Mouse (Mus musculus): ENCODE data around the gene Ddx1. TPM values are rescaled to one million over a fixed set of nuclear protein-coding genes. Genes with fewer than 3 reads are reported as not detected.
"Not testable (repeated sequence)": the region's sequence is repeated elsewhere in the genome, so short reads cannot be mapped to it uniquely, and the experiment has no call there.

Ddx1 gene
- polyA plus RNA-seq, 1 experiment from 2014 or later = 102 TPM

- Histone ChIP-seq H3K36me3 (ENCODE audit: insufficient read depth, low read length) (no peaks in the 10 kb centered on the region), H3K27me3 (ENCODE audit: insufficient read depth, low read length) (no peaks in the 10 kb centered on the region), H3K4me1 (replicated peaks; ENCODE audit: insufficient read depth, low read length) (no peaks in the 10 kb centered on the region; the same call in 1 of the 2 replicates), H3K27ac (no peak overlapping the region), H3K9me3 (replicated peaks; ENCODE audit: low read length) (no peaks in the 10 kb centered on the region), H3K9ac (ENCODE audit: low read depth, low read length) (no peak overlapping the region), H3K4me2 (ENCODE audit: low read length) (no peak overlapping the region), H3K4me3 (replicated peaks; ENCODE audit: low read depth, low read length) (no peak overlapping the region)
- no peak for TF ChIP-seq CTCF (IDR thresholded peaks at IDR 0.05; ENCODE audit: low read depth)
- DNase-seq (ENCODE audit: low spot score) (no peak), ATAC-seq (replicated peaks; ENCODE audit: low FRiP score, low read depth) (no peak)
- 52% methylated on average over 3 of the region's 3 CpGs for WGBS
Observed at GRCm38 (mm10) chr12:13198157-13198556, 50.9 kb downstream of the Ddx1 start.

GRCm38 (mm10) chr12:13196146-13196545, 52.9 kb downstream of the Ddx1 start:
- no peaks in the 10 kb centered on the region for H3K4me1 ChIP-seq (replicated peaks; ENCODE audit: insufficient read depth, low read length)
- ATAC-seq (replicated peaks; ENCODE audit: low FRiP score, low read depth) (no peak), DNase-seq (ENCODE audit: low spot score) (no peak)
- H3K9me3 ChIP-seq (replicated peaks; ENCODE audit: low read length) = no peaks in the 10 kb centered on the region
- H3K4me2 ChIP-seq (ENCODE audit: low read length) = no peak overlapping the region
- TF ChIP-seq CTCF (IDR thresholded peaks at IDR 0.05; ENCODE audit: low read depth) = no peak
- H3K9ac ChIP-seq (ENCODE audit: low read depth, low read length) = no peak overlapping the region
- H3K4me3 ChIP-seq (replicated peaks; ENCODE audit: low read depth, low read length) = no peak overlapping the region
- H3K27me3 ChIP-seq (ENCODE audit: insufficient read depth, low read length) = no peaks in the 10 kb centered on the region
- H3K27ac ChIP-seq = no peak overlapping the region
- WGBS = 78% methylated on average over 4 of the region's 4 CpGs
- H3K36me3 ChIP-seq (ENCODE audit: insufficient read depth, low read length) = no peaks in the 10 kb centered on the region

GRCm38 (mm10) chr12:13195506-13195905, 53.5 kb downstream of the Ddx1 start:
- no peak for ATAC-seq (replicated peaks; ENCODE audit: low FRiP score, low read depth)
- Histone ChIP-seq H3K4me2 (ENCODE audit: low read length) (no peak overlapping the region), H3K9ac (ENCODE audit: low read depth, low read length) (no peak overlapping the region), H3K9me3 (replicated peaks; ENCODE audit: low read length) (no peaks in the 10 kb centered on the region), H3K27me3 (ENCODE audit: insufficient read depth, low read length) (no peaks in the 10 kb centered on the region), H3K27ac (no peak overlapping the region), H3K36me3 (ENCODE audit: insufficient read depth, low read length) (no peaks in the 10 kb centered on the region), H3K4me1 (replicated peaks; ENCODE audit: insufficient read depth, low read length) (no peaks in the 10 kb centered on the region), H3K4me3 (replicated peaks; ENCODE audit: low read depth, low read length) (no peak overlapping the region)
- TF ChIP-seq CTCF (IDR thresholded peaks at IDR 0.05; ENCODE audit: low read depth) = no peak
- no peak for DNase-seq (ENCODE audit: low spot score)

- DNase-seq (ENCODE audit: low spot score) = no peak
Observed at GRCm38 (mm10) chr12:13188059-13188700, 60.8 kb downstream of the Ddx1 start.

GRCm38 (mm10) chr12:13186209-13186608, 62.8 kb downstream of the Ddx1 start:
- TF ChIP-seq CTCF (IDR thresholded peaks at IDR 0.05; ENCODE audit: low read depth) = no peak
- H3K9me3 ChIP-seq (replicated peaks; ENCODE audit: low read length) = no peaks in the 10 kb centered on the region

More at GRCm38 (mm10) chr12:13188059-13188700, 60.8 kb downstream of the Ddx1 start:
- H3K9ac ChIP-seq (ENCODE audit: low read depth, low read length) = no peak overlapping the region
- ATAC-seq (replicated peaks; ENCODE audit: low FRiP score, low read depth) = no peak
- no peaks in the 10 kb centered on the region for H3K9me3 ChIP-seq (replicated peaks; ENCODE audit: low read length)
- no peaks in the 10 kb centered on the region for H3K36me3 ChIP-seq (ENCODE audit: insufficient read depth, low read length)
- no peak for TF ChIP-seq CTCF (IDR thresholded peaks at IDR 0.05; ENCODE audit: low read depth)
- H3K4me3 ChIP-seq (replicated peaks; ENCODE audit: low read depth, low read length) = no peak overlapping the region
- H3K4me2 ChIP-seq (ENCODE audit: low read length) = no peak overlapping the region
- no peaks in the 10 kb centered on the region for H3K27me3 ChIP-seq (ENCODE audit: insufficient read depth, low read length)
- H3K27ac ChIP-seq = no peak overlapping the region
- WGBS = 23% methylated on average over 11 of the region's 11 CpGs
- H3K4me1 ChIP-seq (replicated peaks; ENCODE audit: insufficient read depth, low read length) = 0 out of 2 replicates have a peak, but pooled peaks cover 7% of the 10 kb centered on the region

GRCm38 (mm10) chr12:13184873-13185361, 64.1 kb downstream of the Ddx1 start:
- Histone ChIP-seq H3K4me1 (replicated peaks; ENCODE audit: insufficient read depth, low read length) (peaks cover 18% of the 10 kb centered on the region; the same call in 1 of the 2 replicates), H3K9me3 (replicated peaks; ENCODE audit: low read length) (no peaks in the 10 kb centered on the region), H3K4me3 (replicated peaks; ENCODE audit: low read depth, low read length) (no peak overlapping the region), H3K9ac (ENCODE audit: low read depth, low read length) (no peak overlapping the region), H3K27me3 (ENCODE audit: insufficient read depth, low read length) (no peaks in the 10 kb centered on the region), H3K27ac (peak overlapping the region; percentile 15), H3K36me3 (ENCODE audit: insufficient read depth, low read length) (no peaks in the 10 kb centered on the region), H3K4me2 (ENCODE audit: low read length) (no peak overlapping the region)
- no peak; the same call in 1 of the 2 replicates for ATAC-seq (replicated peaks; ENCODE audit: low FRiP score, low read depth)
- peak; percentile 54 for DNase-seq (ENCODE audit: low spot score)
- no peak for TF ChIP-seq CTCF (IDR thresholded peaks at IDR 0.05; ENCODE audit: low read depth)
- 28% methylated on average over 11 of the region's 11 CpGs for WGBS

More at GRCm38 (mm10) chr12:13186209-13186608, 62.8 kb downstream of the Ddx1 start:
- no peaks in the 10 kb centered on the region for H3K27me3 ChIP-seq (ENCODE audit: insufficient read depth, low read length)
- ATAC-seq (replicated peaks; ENCODE audit: low FRiP score, low read depth) (no peak), DNase-seq (ENCODE audit: low spot score) (no peak)
- no peak overlapping the region for H3K9ac ChIP-seq (ENCODE audit: low read depth, low read length)
- H3K4me2 ChIP-seq (ENCODE audit: low read length) = no peak overlapping the region
- H3K27ac ChIP-seq = no peak overlapping the region
- no peak overlapping the region for H3K4me3 ChIP-seq (replicated peaks; ENCODE audit: low read depth, low read length)
- WGBS = 83% methylated on average over 4 of the region's 4 CpGs
- H3K4me1 ChIP-seq (replicated peaks; ENCODE audit: insufficient read depth, low read length) = peaks cover 18% of the 10 kb centered on the region; the same call in 1 of the 2 replicates
- H3K36me3 ChIP-seq (ENCODE audit: insufficient read depth, low read length) = no peaks in the 10 kb centered on the region

GRCm38 (mm10) chr12:13184136-13184535, 64.9 kb downstream of the Ddx1 start:
- not testable (repeated sequence) for H3K4me3 ChIP-seq (replicated peaks; ENCODE audit: low read depth, low read length); H3K27me3 ChIP-seq (ENCODE audit: insufficient read depth, low read length); ATAC-seq (replicated peaks; ENCODE audit: low FRiP score, low read depth); DNase-seq (ENCODE audit: low spot score); H3K9me3 ChIP-seq (replicated peaks; ENCODE audit: low read length); H3K4me2 ChIP-seq (ENCODE audit: low read length); H3K36me3 ChIP-seq (ENCODE audit: insufficient read depth, low read length); H3K9ac ChIP-seq (ENCODE audit: low read depth, low read length)
- 0 out of 2 replicates have a peak overlapping the region, but pooled peaks have one; percentile 15 for H3K27ac ChIP-seq
- WGBS = 77% methylated on average over 4 of the region's 4 CpGs
- H3K4me1 ChIP-seq (replicated peaks; ENCODE audit: insufficient read depth, low read length) = peaks cover 18% of the 10 kb centered on the region; the same call in 1 of the 2 replicates

All from kidney, postnatal 0 days (tissue).